ENCODE assay signal across 14 mouse cellular contexts in genomic region chr3:74138246-74138645, GRCm38 (mm10).
"Had no signal": no experiment of that assay in that cellular context is flagged by ENCODE, and none has a peak within 500 bp of the region (broad histone marks: within the 10 kb centered on the region; RNA-seq: fewer than 3 reads in every experiment).

No protein-coding gene starts in this region.

- ATAC-seq: midbrain, embryonic 16.5 days had no signal

- DNase-seq: lung, adult 18-20 months; lung, embryonic 14.5 days; lung, postnatal 10 days; lung, postnatal 4 days; midbrain, embryonic 14.5 days; retina, postnatal 1 day; right cerebral cortex, adult 18-20 months; right cerebral cortex, postnatal 25 days; right cerebral cortex, postnatal 4 days; spleen, adult 18-20 months; thymus, adult 18-20 months; thymus, postnatal 14 days; thymus, postnatal 36 days had no signal
